Mouse (Mus musculus): ENCODE measurements around the gene Rad23a.

The Rad23a gene

GRCm38 (mm10) chr8:84787523-84788302 is 52.8 kb downstream of the Rad23a start:
- no peak for DNase-seq (ENCODE audit: low spot score)

GRCm38 (mm10) chr8:84786801-84787467 is 53.5 kb downstream of the Rad23a start:
- DNase-seq (ENCODE audit: low spot score): no peak

- DNase-seq (ENCODE audit: low spot score): peak; percentile 65
These were observed 54.4 kb downstream of the Rad23a start for GRCm38 (mm10) chr8:84785756-84786677.

- no peak for DNase-seq (ENCODE audit: low spot score)
These were observed 55.0 kb downstream of the Rad23a start for GRCm38 (mm10) chr8:84785506-84785755.

- DNase-seq (ENCODE audit: low spot score): no peak
These were observed 55.6 kb downstream of the Rad23a start for GRCm38 (mm10) chr8:84784681-84785505.

Measured in ovary, postnatal 36 days (tissue).